Mouse (Mus musculus): ENCODE results near the gene Trp53. TPM values are rescaled to one million over a fixed set of nuclear protein-coding genes. Genes with fewer than 3 reads are reported as not detected.

Gene Trp53
- total RNA-seq, 2 experiments from 2014 or later: 28.5 to 32.3 TPM

DNA sequence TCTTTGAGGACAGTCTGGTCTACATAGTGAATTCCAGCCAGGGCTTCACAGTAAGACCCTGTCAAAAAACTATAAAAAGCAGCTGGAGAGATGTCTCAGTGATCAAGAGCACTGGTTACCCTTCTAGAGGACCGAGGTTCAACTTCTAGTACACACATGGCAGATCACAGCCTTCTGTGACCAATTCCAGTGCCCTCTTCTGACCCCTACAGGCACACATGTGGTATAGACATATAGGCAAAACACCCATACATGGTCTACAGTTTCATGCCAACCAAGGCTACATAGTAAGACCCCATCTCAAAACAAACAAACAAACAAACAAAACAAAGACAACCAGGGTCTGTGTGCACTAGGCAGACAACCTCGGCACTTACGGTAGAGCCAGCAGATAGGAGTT is 4.9 kb upstream of the Trp53 start:
- DNase-seq (ENCODE audit: low spot score in 2 of 2): no peak
- Histone ChIP-seq H3K27ac (no peak overlapping the region), H3K4me3 (no peak overlapping the region)
- TF ChIP-seq CTCF (conservative IDR thresholded peaks at IDR 0.05): peak; percentile 67

DNA sequence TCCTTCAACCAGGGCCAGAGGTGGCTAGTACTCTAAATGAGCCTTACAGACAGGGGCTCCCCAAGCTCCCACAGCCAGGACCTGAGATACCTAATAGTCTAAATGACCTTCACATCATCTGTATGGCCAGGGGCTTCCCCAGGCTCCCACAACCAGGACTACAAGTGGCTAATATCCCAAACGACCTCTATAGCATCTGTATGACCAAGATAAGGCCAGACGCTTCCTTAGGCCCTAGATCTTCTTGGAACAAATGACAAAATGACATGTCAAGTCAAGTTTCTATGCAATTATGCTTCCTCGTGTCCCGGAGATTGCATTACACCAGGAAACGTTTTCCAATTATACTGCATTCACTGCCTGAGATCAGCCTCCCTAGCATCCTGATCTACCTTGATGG is 3.9 kb upstream of the Trp53 start:
- Histone ChIP-seq H3K4me3 (no peak overlapping the region), H3K27ac (no peak overlapping the region)
- TF ChIP-seq CTCF (conservative IDR thresholded peaks at IDR 0.05): no peak

DNA sequence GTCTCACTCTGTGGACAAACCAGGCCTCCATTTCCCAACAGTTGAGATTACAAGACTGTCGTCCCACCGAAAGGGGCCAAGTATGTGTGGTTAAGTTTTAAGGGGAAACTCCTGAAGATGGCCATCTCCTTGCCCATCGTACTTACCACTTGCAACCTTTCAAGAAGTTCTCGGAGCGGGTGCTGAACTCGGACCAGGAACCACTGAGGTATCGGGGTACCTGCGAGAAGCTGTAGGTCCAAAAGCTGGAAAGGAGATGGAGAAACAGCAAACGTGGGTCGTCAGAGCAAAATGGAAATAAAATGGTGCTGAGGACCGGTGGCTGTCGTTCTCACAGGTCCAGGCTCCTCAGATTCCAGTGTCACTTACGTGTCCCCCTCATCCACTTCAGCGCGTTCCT is 1.9 kb upstream of the Trp53 start:
- DNase-seq (ENCODE audit: low spot score in 2 of 2): no peak
- Histone ChIP-seq H3K27ac (peak overlapping the region; percentile 84), H3K4me3 (peak overlapping the region; percentile 94)
- no peak for TF ChIP-seq CTCF (conservative IDR thresholded peaks at IDR 0.05)

More for the DNA sequence above, 3.9 kb upstream of the Trp53 start:
- DNase-seq (ENCODE audit: low spot score in 2 of 2): no peak

DNA sequence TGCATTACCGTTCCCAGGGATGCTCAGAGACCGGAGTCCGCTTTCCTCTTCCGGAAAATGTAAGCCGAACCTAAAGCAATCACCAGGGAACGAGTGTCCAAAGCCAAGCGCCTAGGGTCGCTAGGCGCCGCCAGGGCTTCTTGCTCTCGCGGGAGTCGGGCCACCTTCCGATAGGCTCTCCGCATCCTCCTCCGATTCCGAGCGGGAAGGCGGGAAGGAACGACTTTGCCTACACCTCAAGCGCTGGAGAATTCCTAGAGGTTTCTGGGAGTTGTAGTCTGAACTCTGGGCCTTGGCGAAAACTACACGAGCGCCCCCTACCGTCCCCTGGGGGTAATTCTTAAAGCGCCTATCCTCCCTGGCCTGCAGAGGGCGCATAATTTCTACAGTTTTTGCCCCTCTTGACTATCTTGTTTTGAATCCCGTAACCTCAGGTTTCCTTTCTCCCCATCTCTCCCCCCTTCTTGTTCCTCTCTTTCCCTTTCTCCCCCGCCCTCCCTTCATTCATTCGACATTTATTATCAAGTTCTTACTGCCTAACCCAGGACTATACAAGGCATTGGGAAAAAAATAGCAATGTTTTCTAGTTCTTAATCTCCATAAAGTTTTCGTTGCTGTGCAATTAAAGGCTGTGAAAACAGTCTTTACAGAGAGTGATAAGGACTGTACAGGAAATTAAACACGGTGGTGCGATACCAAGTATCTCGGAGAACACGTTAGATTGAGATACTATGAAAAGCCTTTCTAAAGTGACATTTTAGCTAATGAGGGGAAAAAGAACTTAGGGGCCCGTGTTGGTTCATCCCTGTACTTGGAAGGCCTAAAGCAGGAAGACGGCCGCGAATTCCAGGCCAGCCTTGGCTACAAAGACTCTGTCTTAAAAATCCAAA is 786 bp upstream of the Trp53 start:
- Histone ChIP-seq H3K27ac (peak overlapping the region; percentile 98), H3K4me3 (peak overlapping the region; percentile 94)
- DNase-seq (ENCODE audit: low spot score in 2 of 2): peak; percentile 97 to 99
- TF ChIP-seq CTCF (conservative IDR thresholded peaks at IDR 0.05): peak; percentile 99

DNA sequence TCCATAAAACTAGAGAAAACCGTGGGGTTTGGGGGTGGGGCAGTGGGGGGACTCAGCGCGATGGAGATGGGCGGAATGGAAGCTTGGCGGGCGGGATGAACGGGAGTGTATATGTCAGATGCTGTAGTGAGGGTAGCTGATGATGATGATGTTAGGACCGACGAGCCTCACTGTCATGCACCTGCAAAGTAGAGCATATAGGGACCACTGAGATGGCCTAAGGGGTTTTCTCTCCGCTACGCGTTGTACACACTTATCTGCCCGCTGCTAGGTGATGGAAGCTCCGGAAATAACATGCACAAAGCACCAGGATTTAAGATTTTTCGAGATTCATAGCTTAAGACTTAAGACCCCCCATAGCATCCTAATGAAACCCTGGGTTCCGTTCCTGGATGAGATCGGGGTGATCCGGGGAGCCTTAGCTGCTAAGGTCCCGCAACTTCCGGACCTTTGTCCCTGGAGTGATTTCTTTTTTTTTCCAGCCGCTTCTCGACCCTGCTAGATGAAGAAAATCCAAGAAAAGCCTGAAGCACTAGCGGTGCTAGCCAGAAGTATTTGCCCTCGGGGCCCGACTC is 500 bp downstream of the Trp53 start:
- no peak for TF ChIP-seq CTCF (conservative IDR thresholded peaks at IDR 0.05)
- Histone ChIP-seq H3K27ac (peak overlapping the region; percentile 98), H3K4me3 (peak overlapping the region; percentile 82)
- no peak for DNase-seq (ENCODE audit: low spot score in 2 of 2)

DNA sequence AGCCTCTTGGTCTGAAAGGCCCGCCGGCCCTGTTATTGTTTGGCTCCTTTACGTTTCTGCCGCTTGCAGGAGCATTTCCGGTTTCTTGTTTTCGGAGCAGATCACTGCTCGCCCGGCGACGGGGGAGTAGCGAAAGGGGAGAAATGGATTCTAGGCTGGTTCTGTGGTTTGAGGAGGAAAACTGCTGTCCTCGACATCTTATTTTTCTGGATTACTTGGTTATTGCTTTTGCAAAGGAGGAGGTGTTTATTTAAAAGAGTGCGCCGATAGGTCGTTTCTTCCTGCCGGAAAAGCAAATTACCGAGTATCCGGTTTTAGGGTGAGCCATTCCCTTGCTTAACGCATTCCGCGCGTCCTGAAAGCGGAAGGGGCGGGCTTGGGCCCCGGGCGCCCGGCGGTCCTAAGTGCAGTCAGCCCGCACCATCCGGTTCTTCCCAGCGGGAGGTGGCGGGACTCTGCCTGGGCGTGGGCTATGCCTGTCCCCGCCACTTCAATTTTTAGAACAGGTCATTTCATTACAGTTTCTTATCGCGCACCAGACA is 1.1 kb downstream of the Trp53 start:
- Histone ChIP-seq H3K4me3 (peak overlapping the region; percentile 82), H3K27ac (peak overlapping the region; percentile 98)
- peak; percentile 90 to 95 for DNase-seq (ENCODE audit: low spot score in 2 of 2)
- no peak for TF ChIP-seq CTCF (conservative IDR thresholded peaks at IDR 0.05)

DNA sequence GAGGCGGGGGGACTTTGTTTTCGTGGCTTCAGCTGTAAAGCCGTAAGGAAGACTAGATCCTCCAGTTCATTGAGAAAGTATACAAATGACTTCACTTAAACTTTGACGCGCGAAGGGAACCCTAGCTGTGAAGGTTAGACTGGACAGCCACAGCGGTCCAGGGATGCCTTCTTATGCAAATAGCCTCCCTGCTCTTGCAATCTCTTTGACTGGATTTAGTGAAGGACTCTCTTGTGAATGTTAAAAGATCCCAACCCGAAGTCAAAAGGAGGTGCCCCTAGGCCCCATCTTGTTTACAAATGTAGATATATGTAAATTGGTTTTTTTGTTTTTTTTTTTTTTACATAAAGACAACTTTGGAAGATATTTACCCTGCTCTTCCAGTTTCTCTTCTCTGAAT is 1.7 kb downstream of the Trp53 start:
- Histone ChIP-seq H3K27ac (peak overlapping the region; percentile 98), H3K4me3 (peak overlapping the region; percentile 82)
- no peak for TF ChIP-seq CTCF (conservative IDR thresholded peaks at IDR 0.05)
- no peak for DNase-seq (ENCODE audit: low spot score in 2 of 2)

DNA sequence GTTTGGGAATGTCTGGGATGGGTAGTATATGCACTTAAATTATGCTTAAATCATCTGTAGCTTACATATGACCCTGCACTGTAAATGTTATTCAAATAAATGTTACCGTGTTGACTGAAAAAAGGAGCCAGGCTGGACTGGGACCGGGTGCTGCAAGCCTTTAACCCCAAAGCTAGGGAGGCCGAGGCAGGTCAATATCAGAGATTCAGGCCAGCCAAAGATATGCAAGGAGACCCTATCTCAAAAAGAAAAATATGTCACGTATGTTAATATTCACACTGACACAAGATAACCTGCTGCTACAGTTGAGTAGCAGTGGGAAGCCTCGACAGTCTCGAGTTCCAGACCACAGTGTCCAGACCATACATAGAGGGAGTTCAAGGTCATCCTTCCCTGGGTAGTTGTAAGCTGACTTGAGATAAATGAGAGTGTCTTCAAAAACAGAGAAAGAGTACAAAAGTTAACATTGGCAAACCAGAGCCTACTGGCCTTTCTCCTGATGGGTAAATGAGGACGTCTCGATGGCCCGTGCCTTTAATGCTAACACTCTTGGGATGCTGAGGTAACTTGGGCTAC is 2.2 kb downstream of the Trp53 start:
- no peak for TF ChIP-seq CTCF (conservative IDR thresholded peaks at IDR 0.05)
- Histone ChIP-seq H3K27ac (peak overlapping the region; percentile 98; the same call in 1 of the 2 replicates), H3K4me3 (peak overlapping the region; percentile 82; the same call in 1 of the 2 replicates)
- no peak for DNase-seq (ENCODE audit: low spot score in 2 of 2)

DNA sequence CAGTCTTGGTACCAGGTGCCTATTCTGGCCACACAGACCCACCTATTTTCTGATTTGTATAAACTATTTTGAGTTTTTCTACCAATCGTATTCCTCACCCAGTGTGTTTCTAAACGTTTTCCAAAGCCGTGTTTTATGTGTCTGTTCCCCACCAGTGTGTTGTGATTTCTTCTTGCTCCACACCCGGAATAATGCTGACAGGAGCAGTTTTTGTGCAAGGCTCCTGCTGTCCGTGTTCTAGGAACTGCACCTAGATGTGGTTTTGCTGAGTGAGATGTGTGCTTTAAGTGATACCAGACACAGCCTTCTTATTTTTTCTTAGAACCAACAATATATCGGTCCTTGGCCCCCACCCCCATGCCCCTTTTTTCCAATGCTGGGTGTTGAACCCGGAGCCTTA is 3.8 kb downstream of the Trp53 start:
- Histone ChIP-seq H3K4me3 (no peak overlapping the region), H3K27ac (0 out of 2 replicates have a peak overlapping the region, but pooled peaks have one; percentile 1)
- no peak for TF ChIP-seq CTCF (conservative IDR thresholded peaks at IDR 0.05)
- DNase-seq (ENCODE audit: low spot score in 2 of 2): no peak

DNA sequence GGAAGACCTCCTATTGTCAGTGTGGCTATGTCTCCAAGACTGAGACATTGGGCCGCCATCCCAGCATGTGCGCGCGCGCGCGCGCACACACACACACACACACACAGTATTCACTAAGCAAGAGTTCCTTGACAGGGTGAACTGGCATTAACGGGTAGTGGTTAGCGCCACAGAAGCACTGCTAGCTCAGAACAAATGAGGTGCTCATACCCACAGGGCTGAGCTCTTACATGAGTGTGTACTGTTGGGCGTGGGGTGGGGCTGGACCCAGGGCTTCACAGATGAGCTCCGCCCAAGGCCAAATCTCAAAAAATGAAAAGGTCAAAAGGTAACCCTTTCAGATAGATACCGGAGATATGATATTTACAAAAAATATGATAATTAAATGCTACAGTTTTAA is 4.8 kb downstream of the Trp53 start:
- DNase-seq (ENCODE audit: low spot score in 2 of 2): no peak
- Histone ChIP-seq H3K4me3 (no peak overlapping the region), H3K27ac (no peak overlapping the region)
- no peak for TF ChIP-seq CTCF (conservative IDR thresholded peaks at IDR 0.05)

DNA sequence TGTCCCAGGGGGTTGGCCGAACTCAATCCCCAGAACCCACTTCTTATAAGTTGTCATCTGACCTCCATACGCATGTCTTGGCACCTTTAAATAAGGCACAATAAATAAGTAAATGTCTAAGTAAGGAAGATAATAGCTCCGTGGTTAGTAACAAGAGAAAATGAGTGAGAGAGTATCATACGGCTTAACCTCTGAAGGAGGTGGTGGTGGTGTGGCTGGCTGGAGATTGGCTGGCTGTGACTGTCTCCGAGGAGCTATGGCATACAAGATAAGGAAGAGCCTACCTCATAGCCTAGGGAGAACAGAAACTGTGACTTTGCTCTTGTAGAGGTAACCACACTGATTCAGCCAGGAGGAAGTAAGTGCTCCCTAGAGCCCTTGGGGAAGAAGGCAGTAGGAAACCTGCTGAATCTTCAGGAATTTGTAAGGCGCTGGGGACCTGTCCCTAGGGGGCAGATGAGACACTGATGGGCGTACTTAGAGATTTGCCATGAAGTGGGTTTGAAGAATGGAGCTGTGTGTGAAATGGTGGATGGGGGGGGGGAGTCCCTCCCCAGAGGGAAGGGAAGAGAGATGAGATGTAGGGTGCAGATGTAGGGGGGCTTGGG is 5.7 kb downstream of the Trp53 start:
- Histone ChIP-seq H3K4me3 (no peak overlapping the region), H3K27ac (no peak overlapping the region)
- TF ChIP-seq CTCF (conservative IDR thresholded peaks at IDR 0.05): no peak
- DNase-seq (ENCODE audit: low spot score in 2 of 2): no peak

DNA sequence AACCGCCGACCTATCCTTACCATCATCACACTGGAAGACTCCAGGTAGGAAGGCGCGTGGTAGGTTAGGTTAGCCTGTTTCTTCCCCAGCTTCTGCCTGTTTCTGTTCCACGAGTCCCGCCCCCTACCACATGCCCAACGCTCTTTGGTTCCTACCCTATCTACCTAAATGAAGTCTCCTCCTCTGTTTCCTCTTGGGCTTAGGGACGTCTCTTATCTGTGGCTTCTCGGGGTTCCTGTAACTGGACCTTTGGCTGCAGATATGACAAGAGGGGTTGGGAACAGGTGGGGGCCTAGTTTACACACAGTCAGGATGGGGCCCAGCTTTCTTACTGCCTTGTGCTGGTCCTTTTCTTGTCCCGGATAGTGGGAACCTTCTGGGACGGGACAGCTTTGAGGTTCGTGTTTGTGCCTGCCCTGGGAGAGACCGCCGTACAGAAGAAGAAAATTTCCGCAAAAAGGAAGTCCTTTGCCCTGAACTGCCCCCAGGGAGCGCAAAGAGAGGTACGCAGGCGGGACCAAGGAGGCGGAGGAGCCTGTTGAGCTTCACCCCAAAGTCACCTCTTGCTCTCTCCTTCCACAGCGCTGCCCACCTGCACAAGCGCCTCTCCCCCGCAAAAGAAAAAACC is 9.2 kb downstream of the Trp53 start:
- H3K27ac ChIP-seq: no peak overlapping the region
- H3K4me3 ChIP-seq: no peak overlapping the region
- no peak for TF ChIP-seq CTCF (conservative IDR thresholded peaks at IDR 0.05)
- no peak for DNase-seq (ENCODE audit: low spot score in 2 of 2)

All from layer of hippocampus, adult 2 months (tissue).